Mouse (Mus musculus) thymus, postnatal 0 days (tissue): ENCODE data around the gene Sfxn3. TPM values are rescaled to one million over a fixed set of nuclear protein-coding genes. Genes with fewer than 3 reads are reported as not detected.
A peak's percentile ranks its signal among the peaks of the same experiment; 100 is the strongest.

Experiments used
- DNase-seq: peaks from one replicate; pipeline ENCODE4 v3.0.0-alpha.2; 2015; ENCODE audit warnings: low spot score
- polyA plus RNA-seq: library from polyadenylated mRNA; unstranded; fragments of >200 nt; fragmentation: Nextera tagmentation; extraction: Ambion mirVana; gene quantifications from 2 replicates; pipeline ENCODE4 v1.2.1, GENCODE M21; 2015

The Sfxn3 gene
- polyA plus RNA-seq, 1 experiment from 2014 or later, result 17.4 TPM

DNA sequence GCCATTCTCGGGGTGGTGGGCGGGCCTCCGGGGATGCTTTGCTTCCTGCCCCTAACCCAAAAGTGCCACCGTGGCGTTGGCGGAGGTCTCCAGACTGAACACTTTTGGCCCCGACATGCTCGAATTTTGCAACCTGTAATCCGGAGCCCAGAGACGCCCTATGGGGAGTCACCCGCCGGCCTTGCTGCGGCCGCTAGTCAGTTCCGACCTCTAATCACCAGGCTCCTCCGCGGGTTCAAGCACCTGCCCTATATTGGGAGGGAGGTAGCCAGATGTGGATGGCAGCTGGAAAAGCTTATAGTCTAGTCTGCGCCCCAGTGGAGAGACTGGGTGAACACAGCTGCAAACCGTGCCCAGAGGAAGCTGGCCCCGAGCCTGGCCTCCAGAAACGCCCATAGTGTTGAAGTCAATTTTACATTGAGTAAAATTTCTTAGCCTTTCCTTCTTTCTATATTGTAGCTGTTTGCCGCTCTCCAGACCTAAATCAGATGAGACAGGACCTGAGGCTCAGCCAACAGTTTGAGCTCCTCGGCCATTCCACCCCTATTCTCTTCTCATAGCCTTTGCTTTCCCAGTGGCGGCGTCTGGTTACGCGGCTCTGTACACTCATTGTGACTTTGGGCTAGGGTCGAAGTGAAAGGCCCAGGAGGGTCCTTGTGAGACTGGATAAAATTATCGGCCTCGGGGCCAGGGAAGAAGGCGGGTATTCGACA lies 28.2 kb downstream of the Sfxn3 start:
- no peak for DNase-seq

DNA sequence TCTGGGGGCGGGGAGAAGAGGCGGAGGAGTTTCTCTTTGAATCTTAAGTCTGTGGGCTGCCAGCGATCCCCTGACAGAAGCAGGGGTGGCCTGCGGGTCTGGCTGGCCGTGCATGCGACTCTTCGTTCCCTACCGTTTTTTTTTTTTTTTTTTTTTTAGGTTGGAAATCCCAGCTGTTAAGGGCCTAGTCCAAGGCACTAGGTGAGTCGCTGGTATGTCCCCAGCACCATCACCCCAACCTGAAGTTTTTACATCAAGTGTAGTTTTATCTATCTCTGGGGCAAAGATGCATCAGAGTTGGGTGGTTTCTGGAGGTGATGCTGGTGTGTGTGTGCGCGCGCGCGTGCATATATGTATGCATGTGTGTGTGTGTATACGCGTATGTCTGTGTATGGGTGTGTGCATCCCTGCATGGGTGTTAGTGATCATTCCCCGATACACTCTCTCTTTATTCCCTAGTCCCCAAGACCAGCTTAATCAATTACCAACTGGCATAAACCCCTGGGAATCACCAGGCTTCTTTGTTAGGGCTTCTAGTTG lies 28.8 kb downstream of the Sfxn3 start:
- no peak for DNase-seq

GRCm38 (mm10) chr19:45076586-45077510 lies 29.5 kb downstream of the Sfxn3 start:
- peak; percentile 57 for DNase-seq

- no peak for DNase-seq
These were observed 30.7 kb downstream of the Sfxn3 start for GRCm38 (mm10) chr19:45077742-45078645.

DNA sequence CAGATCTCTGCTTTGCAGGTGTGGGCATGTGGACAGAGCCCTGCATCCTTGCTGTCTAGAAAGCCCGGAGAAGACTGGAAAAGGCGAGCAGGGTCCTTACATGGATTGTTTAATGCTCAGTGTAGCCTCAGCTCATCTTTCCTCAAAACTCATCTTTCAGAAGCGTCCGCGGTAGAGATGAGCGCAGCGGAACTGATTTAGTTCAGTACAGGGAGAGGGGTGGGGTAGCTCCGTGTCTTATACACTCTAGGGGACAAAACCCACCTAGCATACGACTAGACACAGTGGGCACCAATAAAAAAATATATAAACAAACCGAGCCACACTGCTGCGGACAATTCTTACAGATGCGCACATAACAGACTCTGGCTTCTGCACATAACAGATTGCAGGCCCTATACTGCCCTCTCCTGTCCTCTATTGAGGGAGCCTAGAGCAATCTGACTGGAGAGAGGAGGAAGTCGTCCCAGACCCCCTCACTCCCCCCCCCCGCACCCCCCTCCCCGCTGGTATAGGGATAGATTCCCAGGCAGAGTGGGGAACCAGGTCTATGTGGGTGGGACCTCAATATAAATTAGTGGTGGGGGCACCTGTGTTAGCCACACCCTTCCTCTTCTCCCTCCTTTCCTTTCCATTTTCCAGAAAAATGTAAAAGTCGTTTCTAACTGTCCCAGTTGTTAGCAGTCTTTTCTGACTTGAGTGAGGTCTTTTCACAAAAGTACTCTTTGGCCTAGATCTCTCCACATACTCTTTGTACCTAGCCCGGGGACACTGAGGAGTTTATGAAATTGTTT lies 31.9 kb downstream of the Sfxn3 start:
- no peak for DNase-seq

DNA sequence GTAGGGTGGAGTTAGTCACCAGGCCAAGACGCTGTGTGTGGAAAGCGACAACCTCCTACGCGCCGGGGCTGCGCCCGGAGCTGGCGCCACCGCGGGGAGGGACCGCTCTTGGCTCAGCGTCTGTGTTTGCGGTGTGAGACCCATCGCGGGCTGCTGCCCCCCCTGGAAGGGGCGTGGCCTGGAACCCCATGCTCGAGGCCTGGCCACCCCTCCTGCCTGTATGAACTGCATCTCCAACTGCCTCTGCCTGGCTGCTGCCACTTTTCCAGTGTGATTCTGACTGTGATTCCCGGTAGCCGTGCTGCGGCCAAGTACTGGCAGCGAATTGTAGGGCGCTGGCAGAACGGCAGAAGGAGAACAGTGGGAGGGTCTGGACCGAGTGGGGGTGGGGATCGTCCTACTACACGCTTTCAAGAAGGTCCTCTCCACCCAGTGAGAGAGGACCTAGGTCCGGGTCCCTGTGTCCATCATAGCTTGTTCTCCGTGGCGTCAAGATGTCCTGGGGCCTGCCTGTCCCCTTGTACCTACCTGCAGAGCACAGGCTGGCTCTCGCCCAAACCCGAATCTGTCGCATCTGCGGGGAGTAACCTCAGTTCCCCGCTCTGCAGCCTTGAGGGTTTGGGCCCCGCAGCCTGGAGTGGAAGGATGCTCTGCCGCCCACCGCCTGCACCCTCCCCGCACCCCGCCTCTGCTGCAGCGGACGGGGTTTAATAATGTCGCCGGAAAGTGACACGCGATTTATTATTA lies 32.6 kb downstream of the Sfxn3 start:
- peak; percentile 42 for DNase-seq

GRCm38 (mm10) chr19:45080711-45081110 lies 33.4 kb downstream of the Sfxn3 start:
- no peak for DNase-seq

DNA sequence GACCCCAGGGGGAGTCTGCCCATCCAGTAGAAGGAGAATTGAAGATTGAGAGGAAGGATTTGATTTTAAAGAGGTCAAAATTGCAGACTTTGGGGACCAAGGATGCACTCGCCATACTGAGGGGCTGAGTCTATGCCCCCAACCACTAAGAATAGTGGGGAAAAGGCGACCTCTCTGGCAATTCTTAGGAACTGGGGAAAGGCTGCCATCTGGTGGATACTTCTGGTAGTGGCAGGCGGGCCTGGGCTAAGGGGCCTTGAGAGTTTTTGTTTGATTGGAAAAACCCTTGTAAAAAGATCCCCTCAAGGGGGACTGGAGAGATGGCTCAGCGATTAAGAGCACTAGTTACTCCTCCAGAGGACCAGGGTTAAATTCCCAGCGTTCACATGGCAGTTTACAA lies 34.0 kb downstream of the Sfxn3 start:
- DNase-seq, result peak; percentile 80

- DNase-seq, result peak; percentile 73
These were observed 34.7 kb downstream of the Sfxn3 start for GRCm38 (mm10) chr19:45081841-45082550.

GRCm38 (mm10) chr19:45097868-45098267 lies 50.6 kb downstream of the Sfxn3 start:
- DNase-seq, result peak; percentile 52

DNA sequence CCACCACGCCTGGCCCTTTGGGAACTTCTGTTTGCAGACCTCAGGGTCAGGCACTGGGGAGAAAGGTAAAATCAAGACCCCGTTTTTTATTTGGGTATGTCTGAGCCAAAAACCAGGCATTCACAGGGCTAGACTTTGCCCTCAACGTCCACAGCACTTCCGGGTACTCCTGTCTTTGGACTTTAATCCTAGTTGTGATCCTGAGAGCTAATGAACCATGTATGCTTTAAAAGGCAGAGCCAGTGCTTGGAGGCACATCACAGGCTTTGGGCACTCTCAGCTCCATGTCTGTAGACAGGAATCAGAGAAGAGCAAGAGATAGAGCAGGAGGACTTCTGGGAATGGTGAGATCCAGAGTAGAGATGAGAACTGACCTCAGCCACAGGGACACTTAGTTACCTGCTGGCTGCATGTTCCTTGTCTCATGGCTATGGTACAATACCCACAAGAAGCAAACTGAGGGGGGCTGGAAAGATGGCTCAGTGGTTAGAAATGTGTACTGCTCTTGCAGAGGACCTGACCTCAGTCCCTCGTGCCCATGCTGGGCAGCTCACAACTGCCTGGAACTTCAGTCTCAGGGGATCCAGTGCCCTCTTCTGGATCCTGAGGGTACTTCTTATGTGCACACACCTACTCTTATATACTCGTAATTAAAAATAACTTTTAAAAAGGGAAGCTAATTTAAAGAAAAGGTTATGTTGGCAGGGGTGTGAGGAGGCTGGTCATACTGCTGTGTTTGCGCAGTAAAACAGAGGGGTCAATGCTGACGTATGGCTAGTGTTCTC lies 53.4 kb downstream of the Sfxn3 start:
- no peak for DNase-seq

DNA sequence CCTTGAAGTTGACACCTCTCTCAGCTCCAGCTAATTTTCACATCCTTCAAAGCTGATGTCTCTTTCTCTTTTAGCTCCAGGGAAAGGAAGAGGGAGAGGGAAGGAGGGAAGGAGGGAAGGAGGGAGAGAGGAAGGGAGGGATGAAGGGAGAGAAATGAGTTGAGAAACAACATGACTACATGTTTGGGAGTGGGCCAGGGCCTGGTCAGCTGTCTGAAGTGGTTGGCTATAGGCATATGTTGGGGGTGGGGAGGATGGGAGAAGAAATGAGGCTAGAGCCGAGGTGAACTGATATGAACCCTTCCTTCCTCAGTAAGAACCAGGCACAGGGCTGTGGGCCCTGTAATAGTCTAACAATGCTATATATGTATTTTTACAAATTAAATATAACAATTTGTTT lies 58.3 kb downstream of the Sfxn3 start:
- DNase-seq, result no peak

Other genes with a start within 250 kb of the Sfxn3 start
- gene Slf2, start 116.4 kb upstream of the Sfxn3 start, polyA plus RNA-seq, result 16.7 and 17.3 TPM in 2 replicates
- gene Sema4g, start 58.4 kb upstream of the Sfxn3 start, polyA plus RNA-seq, result 0.62 and 1.2 TPM in 2 replicates
- 13.4 and 15.5 TPM in 2 replicates for gene Twnk, start 41.8 kb upstream of the Sfxn3 start, polyA plus RNA-seq
- gene Mrpl43, start 41.1 kb upstream of the Sfxn3 start, polyA plus RNA-seq, result 89.1 and 102 TPM in 2 replicates
- 12.5 and 13.2 TPM in 2 replicates for gene Lzts2, start 33.1 kb upstream of the Sfxn3 start, polyA plus RNA-seq
- 0.05 and 0.08 TPM in 2 replicates for gene Pdzd7, start 1.8 kb upstream of the Sfxn3 start, polyA plus RNA-seq
- 9.0 and 10.8 TPM in 2 replicates for gene Kazald1, start 27.7 kb downstream of the Sfxn3 start, polyA plus RNA-seq
- gene Tlx1, start 103.2 kb downstream of the Sfxn3 start, polyA plus RNA-seq, result 0.07 and 0.15 TPM in 2 replicates
- gene Lbx1, start 188.3 kb downstream of the Sfxn3 start, polyA plus RNA-seq, result not detected in 2 replicates